Mouse (Mus musculus) left cerebral cortex, adult 18-20 months (tissue): ENCODE results near the gene Tent5c. TPM values are rescaled to one million over a fixed set of nuclear protein-coding genes. Genes with fewer than 3 reads are reported as not detected.

Source experiments
- DNase-seq, 2 experiments: peaks; one replicate each; pipeline ENCODE4 v3.0.0; 2021 to 2022; ENCODE audit warnings: low spot score in 2 of 2, mixed read lengths in 1 of 2
- total RNA-seq, 2 experiments: library from RNA; stranded (reverse); gene quantifications; 2 replicates each; pipeline ENCODE4 v1.2.3; 2021

The Tent5c gene
- total RNA-seq, 2 experiments from 2014 or later: 2.3 to 3.2 TPM

GRCm38 (mm10) chr3:100402656-100403055 lies 86.5 kb downstream of the Tent5c start:
- peak; percentile 29 to 50 for DNase-seq

Other genes starting within 250 kb of the Tent5c start
- gene Man1a2, start 196.2 kb upstream of the Tent5c start, total RNA-seq: 100 to 1,000 TPM; 164 to 166 TPM